Mouse (Mus musculus): Measurements from ENCODE around the gene Slc6a17. TPM values are rescaled to one million over a fixed set of nuclear protein-coding genes. Genes with fewer than 3 reads are reported as not detected.

Slc6a17 gene
- polyA plus RNA-seq (2021; fragmentation: Nextera tagmentation) = 147 and 205 TPM in 2 replicates
- long read RNA-seq, experiment 1, full-length matches to known transcripts = 1 of 27 reads
- long read RNA-seq, experiment 1, partial matches to known transcripts = 2 of 27 reads
- long read RNA-seq, experiment 1, other reads (novel, unspliced or antisense) = 24 of 27 reads
- long read RNA-seq, experiment 2, full-length matches to known transcripts = 22 of 121 reads
- long read RNA-seq, experiment 2, partial matches to known transcripts = 3 of 121 reads
- long read RNA-seq, experiment 2, other reads (novel, unspliced or antisense) = 96 of 121 reads

DNA sequence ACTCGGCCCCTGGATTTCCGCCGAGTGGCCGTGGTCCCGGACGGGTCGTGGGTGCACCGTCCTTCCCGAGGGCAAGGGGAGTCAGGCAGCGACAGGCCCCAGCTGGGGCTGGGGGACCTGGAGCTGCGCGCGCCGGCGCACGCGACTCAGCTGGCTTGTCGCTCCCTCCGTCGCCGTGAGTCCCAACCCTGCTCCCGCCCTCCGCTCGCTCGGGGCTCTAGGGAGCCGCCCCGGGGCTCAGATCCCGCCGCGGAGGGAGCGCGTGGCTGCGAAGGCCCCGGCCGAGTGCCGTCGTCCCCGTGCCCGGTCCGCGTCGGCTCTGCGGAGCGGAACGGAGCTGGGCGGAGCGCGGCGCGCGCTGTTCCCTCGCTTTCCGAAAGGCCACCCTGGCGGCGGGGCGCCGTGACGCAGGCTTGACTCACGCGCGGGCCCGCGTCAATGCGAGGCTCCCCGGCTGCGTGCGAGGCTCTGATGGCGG, at the start of gene Slc6a17:
TSS of gene Slc6a17 (minus strand) at position 388 of the 478 bp plus-strand sequence.

DNA sequence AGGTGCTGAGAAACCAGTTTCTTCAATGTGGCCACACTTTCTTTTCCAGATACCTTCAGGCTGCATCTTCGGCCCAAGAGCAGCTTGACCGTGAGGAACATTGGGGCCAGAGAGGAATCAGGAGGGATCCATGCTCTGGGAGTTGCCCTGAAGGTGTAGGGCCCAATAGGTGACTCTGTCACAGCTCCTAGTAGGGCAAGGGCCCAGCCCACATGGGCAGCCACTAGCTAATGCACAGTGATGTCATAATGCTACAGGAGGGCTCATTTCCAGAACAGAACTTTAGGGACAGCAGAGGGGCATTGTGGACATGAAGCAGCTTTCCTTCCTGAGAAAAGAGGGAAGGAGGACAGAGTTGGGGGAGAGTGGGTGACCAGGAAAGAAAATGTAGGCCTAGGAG, 37.0 kb upstream of the Slc6a17 start, which contains the start of gene Ubl4b:
TSS of gene Ubl4b (minus strand) at position 232 of the 400 bp plus-strand sequence.

DNA sequence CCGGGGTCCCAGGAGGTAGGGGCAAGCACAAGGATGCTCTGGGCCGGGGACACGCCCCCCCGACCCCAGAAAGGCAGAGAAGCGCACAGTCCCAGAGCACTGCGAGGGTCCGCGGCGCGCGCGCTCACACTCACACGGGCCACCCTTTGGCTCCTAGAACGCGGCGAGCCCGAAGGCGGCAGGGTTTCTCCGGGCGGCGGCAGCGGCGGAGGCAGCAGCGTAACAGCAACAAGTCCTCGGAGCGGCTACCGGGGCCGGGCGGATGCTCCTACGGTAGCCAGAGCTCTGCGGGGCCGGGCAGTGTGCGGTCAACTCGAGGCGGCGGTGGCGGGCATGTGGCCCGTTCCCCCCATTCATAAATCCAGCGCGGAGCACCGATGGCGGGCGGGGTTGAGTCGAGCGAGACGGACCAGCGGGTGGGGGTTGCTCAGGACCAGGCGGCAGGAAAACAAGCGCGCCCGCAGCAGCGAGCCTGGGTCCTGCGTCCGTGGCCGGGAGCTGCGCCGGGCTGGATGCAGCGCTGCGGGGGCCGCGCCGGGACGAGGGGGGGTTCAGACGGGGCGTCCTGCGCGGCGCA, 58.5 kb downstream of the Slc6a17 start, which contains the start of gene Kcnc4:
TSS of gene Kcnc4 (minus strand) at position 357 of the 577 bp plus-strand sequence.

Other genes starting within 250 kb of the Slc6a17 start
- gene Lamtor5, start 239.2 kb downstream of the Slc6a17 start, polyA plus RNA-seq (2021; fragmentation: Nextera tagmentation) = 275 and 311 TPM in 2 replicates
- gene Slc16a4, start 226.8 kb downstream of the Slc6a17 start, polyA plus RNA-seq (2021; fragmentation: Nextera tagmentation) = 1.5 and 2.5 TPM in 2 replicates
- gene Rbm15, start 184.3 kb downstream of the Slc6a17 start, polyA plus RNA-seq (2021; fragmentation: Nextera tagmentation) = 7.8 and 12.0 TPM in 2 replicates
- 17.1 and 22.0 TPM in 2 replicates for gene Kcnc4, start 58.5 kb downstream of the Slc6a17 start, polyA plus RNA-seq (2021; fragmentation: Nextera tagmentation)
- gene Ubl4b, start 37.1 kb upstream of the Slc6a17 start, polyA plus RNA-seq (2021; fragmentation: Nextera tagmentation) = not detected in 2 replicates
- 0.10 and 0.49 TPM in 2 replicates for gene Alx3, start 77.0 kb upstream of the Slc6a17 start, polyA plus RNA-seq (2021; fragmentation: Nextera tagmentation)
- gene Gm10961, start 113.3 kb upstream of the Slc6a17 start, polyA plus RNA-seq (2021; fragmentation: Nextera tagmentation) = not detected in 2 replicates
- 60.9 and 62.7 TPM in 2 replicates for gene Strip1, start 113.7 kb upstream of the Slc6a17 start, polyA plus RNA-seq (2021; fragmentation: Nextera tagmentation)
- 60.5 and 65.8 TPM in 2 replicates for gene Ahcyl1, start 178.5 kb upstream of the Slc6a17 start, polyA plus RNA-seq (2021; fragmentation: Nextera tagmentation)
- 3.3 and 3.4 TPM in 2 replicates for gene Csf1, start 242.5 kb upstream of the Slc6a17 start, polyA plus RNA-seq (2021; fragmentation: Nextera tagmentation)